Mouse (Mus musculus) telencephalon, adult 2 months (tissue): ENCODE results near the gene 1190002N15Rik.
A peak's percentile ranks its signal among the peaks of the same experiment; 100 is the strongest.

Source experiments
- DNase-seq: peaks from one replicate; pipeline ENCODE4 v3.0.0-alpha.2; 2011; ENCODE audit warnings: low read depth, low spot score

1190002N15Rik gene

DNA sequence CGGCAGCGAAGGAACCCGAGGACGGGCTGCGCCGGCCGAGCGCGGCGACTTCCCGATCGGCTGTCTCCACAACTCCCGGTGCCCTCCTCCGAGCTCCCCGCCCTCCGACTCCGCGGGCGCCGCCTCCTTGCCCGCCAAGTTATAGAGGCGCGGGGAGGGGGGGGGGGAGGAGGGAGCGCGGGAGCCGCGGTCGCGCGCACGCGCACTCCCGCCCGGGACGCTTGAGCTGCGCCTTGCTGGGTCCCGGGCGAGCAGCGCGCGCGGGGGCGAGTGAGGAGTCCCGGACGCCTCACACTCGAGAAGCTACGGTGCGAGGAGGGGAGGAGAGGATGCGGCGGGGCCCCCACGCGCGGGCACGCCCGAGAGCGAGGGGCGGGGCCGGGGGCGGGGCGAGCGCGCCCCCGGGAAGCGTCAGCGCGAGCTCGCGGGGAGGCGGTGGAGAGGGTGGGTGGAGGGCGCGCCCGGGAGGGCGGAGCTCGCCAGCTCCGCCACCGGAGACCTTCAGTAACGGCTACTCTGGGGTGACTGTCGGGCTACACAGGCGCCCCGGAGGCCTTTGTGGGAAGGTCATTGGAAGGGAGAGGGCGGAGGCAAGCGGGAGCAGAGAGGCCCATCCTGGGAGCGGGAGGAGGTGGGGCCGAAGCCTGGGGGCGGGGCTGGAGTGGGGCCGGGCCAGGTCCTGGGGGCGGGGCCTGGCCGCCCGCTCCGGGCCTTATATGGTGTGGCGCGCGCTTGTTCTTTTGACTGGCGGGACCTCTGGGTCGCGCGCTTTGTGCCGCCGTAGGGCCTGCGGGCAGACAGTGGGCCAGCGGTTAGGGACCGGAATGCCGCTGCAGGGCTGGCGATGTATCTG lies at the start of gene 1190002N15Rik:
Gene 1190002N15Rik, minus strand, starts transcription at position 112 of the 853 bp plus-strand sequence.
- peak; percentile 81 for DNase-seq

DNA sequence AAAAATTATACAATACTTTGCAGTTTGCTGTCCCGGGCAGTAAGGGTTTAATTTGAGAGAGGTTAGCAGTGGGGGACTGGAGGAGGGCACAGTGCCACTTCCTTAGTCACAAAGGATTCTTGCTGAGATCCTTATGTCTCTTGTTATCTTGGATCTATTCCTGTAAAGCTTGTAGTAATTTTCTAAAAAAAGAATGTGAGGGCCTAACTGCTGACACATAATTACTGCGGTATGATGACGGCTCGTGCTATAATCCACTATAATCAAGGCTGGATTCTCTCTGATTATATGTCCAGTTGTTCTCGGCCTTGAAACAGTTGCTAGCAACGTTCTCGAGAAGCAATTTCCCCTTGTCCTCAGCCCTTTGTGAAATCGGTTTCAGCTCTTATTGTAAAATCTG lies 44.4 kb upstream of the 1190002N15Rik start:
- DNase-seq, result peak; percentile 17

DNA sequence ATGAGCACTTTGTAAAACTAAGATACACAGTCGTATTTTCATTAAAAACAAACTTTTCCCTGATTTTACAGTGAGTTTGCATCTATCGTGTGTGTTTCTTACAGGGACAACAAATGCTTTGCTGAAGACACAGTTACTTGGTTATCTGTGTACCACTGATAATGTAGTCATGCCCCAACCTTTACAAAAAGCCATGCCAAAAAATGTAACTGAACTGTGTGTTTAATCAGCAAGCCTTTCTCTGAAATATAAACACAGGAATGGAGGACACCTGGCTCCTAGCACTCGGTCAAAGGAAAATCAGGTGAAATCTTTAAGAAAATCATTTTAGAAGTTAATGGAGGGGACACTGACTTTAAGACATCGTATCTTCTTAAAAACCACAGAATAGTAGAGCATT lies 43.8 kb upstream of the 1190002N15Rik start:
- DNase-seq, result no peak

DNA sequence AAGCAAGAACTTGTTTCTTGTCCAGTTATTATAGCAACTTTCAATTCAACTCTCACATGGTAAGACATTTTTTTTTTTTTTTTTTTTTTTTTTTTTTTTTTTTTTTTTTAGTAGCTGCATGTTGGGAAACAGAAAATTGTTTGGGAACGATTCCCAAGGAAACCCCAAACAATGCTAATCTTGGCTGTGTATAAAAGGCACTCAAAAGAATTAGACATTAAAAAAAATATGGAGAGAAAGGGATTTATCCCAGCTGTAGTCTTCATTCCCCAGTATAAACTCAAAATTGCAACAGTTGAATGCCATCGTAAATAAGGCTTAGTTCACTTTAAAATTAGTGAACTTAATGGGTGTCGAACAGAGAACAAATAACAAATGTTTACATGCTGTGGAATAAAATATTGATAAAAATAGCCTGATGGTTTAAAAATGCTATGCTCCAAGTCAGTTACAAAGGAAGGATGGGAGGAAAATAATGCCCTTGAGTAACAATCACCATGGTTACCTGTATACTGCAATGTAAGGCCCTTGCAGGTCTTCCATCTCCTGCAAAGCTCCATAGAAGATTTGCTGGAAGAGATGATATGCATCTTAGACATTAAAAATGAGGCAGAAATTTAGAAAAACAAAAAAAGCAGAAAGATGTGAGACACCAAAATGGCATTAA lies 42.3 kb upstream of the 1190002N15Rik start:
- DNase-seq, result no peak

DNA sequence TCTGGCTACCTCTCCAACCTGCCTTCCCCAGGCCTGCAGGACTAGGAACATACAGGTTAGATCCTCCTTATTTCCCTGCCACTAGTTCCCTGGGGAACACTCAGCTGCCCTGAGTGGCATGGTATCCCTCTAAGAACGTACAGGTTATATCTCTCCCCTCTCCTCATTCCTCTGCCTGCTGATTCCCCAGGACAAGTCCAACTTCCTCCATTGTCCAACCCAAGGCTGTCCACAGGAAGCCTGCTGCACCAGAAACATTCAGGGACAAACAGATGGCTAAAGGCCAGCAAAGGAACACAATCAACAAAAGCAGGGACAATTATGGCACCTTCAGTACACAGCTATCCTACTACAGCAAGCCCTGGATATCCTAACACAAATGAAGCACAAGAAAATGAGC lies 33.9 kb upstream of the 1190002N15Rik start:
- DNase-seq, result no peak

DNA sequence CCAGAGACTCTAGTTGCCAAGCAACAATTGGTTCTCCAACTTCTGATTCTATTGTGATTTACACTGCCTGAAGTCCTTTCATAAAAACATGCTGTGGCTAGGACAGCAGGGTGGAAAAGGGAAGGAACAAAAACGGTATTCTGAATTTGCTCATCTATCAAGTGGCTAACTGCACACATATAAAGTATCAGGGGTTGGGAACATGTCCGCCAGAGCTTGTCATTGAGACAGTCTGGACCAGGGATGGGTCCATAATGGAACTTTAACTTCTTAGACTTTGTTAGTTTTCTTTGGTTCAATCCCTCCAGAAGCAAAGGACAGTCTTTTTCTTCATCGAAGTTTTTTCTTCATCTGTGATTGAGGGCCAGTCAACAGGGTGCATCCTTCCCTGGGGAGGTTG lies 30.5 kb upstream of the 1190002N15Rik start:
- no peak for DNase-seq

DNA sequence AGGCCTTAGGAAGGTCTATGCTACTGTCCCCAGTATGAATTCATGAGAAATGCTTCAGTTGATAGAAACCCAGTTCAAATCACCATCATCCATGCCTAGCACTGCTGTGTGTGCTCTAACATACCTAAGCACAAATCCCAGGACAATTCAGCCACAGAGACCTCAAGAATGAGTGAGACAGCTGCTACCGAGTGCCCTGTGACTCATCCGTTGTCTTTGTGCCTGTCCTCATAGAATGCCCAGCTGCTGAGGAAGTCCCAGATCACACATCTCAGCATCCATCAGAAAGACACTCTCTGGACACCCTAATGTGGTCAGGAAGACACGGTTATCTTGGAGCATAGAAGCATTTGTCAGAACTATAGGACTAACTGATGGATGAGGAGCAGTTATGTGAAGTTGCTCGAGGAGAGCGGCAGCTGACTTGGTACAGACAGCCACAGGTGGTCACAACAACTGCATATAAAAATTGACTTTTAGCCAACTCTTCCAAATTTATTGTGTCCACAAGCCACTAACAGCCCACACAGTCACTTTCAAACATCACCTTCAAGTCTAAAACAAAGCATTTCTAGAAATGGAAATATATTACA lies 29.9 kb upstream of the 1190002N15Rik start:
- DNase-seq, result no peak

DNA sequence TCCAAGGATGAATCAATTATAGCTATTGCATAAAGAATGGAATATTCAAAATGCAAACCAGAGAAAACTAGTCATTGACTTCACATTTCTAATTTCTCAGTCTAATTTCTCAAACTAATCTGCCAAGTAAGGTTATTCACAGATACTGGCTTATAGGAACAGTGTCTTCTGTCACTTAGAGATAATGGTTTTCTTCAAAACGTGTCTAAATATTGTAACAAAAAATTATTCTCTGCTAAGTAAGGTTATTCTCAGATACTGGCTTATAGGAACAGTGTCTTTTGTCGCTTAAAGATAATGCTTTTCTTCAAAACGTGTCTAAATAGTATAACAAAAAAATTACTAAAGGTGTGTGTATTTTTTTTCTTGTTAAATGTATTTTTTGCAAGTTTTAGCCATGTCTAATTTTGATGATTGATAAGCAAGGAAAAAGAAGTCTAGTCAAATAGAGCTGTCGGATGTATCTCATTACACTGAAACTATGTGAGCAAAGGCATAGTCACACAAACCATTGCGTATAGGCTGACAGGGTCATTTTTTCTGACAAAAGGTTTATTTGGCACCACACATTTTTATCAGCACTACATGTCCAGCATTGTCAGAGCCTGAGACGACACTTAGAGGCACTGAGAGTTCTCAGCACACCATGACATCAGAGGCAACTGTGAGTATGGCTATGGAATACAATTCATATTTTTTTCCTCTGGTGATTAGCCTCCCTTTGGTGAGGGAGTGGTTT lies 19.1 kb upstream of the 1190002N15Rik start:
- no peak for DNase-seq

DNA sequence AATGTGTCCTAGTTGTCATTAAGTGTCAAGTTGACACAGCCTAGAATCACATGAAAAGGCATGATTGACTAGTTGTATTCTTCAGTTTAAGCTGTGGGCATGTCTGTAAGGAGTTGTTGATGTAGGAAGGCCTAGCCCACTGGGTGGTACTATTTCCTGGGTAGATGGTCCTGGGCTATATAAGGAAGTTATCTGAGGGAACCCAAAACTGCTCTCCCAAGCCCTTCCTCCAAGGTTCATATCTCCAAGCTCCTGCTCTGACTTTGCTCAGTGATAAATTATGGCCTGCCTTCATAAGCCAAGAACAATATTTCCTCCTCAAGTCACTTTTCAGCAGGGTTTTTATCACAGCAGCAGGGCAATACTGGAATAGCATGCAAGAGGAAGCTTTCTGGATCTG lies 18.4 kb upstream of the 1190002N15Rik start:
- no peak for DNase-seq

DNA sequence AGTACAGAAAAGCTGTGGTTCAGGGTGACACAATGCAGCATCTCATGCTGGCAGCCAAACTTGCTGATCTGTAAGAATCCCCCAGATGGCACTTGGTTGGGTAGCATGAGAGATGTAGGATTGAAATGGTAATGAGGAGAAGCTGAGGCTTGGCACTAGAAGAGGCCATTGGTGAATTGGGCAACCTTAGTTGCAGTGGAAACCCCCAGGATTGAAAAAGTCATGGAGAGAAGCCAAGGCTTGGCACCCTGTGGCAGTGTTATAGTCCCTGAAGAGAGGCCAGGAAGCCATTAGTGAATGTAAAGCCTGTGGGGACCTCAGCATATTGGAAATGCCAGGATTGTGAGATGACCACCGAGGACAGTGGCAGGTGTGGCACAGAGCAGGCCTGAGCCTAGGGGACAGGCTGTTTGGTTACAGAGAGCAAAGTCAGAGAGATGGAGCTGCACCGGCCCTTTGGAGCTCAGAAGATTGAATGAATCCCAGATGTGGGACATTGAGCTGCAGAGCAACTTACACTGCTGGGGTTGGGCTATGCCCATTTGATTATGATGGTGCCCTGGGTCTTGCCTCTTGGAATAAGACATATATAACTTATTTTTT lies 12.7 kb upstream of the 1190002N15Rik start:
- DNase-seq, result no peak

DNA sequence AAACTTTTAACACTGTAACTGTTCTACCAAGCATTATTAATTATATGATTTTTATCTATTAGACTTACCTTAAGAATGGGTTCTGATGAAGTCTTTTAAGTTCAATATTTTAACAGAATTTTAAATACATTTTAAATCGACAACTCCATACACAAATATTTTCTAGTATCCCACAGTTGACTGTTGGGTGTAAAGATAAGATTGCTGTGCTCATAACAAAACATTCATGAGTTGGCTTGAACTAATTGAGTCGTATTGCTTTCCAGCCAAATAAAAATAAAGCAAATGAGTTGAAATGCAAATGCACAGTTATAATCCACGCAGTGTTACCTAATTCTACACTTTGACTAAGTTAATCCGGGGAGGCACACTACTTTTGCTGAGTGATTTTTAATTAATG lies 6.0 kb upstream of the 1190002N15Rik start:
- no peak for DNase-seq

DNA sequence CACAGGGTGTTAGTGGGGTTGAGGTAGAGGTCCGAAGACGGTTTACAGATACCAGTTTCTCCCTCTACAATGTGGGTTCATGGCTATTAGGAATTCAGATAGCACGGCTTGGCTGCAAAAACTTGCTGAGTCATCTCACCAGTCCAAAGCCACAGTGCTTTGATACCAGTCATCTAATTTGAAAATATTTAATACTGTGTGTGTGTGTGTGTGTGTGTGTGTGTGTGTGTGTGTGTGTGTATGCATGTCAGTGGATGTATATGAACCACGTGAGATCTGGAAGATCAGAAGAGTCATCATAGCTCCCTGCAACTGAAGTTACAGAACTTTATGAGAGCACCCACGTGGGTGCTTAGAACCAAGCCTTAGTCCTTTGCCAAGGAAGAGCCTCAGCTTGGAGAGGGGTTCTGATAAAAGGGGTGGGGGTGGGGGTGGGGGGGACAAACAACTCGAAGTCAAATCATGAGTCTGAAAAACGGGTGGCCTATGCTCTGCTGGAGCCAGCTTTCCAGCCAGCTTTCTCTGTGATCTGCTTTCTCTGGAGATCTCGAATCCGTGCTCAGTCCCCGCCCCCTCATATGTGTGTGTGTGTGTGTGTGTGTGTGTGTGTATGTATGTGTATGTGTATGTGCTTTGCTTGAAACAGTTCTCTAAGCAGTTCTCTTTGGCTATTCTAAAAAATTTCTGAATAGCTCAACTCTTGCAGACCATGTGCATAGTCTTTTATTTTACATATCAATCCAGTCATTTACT lies 2.6 kb upstream of the 1190002N15Rik start:
- DNase-seq, result no peak

DNA sequence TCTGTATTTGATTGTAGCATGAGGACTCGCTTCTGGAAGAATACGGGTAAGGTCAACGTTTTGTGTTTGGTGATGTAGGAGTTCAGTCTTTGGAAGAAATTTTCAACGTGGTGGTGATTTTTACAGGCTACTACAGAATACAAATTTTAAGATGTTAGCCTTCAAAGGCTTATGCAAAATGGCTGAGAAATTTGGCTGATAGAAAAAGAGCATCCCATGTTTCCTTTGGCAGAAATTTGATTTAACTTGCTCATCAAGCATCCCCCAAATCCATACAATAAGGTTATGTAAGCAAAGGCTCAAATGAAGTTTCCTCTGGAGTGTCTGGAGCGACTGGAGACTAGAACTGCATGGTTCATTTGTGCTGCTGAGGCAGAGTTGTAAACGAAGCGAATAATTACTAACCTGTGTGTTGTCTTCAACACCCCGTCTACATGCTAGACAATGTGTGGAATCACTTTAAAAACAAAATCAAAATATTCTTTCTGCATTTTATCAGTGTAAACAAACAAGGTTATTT lies 1.5 kb upstream of the 1190002N15Rik start:
- no peak for DNase-seq

DNA sequence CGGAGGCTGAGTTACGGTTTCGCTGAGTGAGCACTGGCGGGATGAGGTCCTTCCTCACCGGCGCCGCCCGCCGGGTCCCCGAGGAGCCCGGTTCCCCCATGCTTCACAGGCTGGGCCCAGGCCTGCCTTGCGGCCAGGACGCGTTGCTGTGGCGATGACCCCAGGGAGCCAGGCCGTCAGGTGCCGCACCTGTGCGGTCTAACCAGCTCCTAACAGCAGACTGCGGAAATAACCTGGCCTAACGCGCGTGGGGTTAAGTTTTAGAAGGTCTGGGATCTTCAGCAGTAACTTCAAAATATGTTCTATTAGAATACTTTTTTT lies 902 bp upstream of the 1190002N15Rik start:
- no peak for DNase-seq

DNA sequence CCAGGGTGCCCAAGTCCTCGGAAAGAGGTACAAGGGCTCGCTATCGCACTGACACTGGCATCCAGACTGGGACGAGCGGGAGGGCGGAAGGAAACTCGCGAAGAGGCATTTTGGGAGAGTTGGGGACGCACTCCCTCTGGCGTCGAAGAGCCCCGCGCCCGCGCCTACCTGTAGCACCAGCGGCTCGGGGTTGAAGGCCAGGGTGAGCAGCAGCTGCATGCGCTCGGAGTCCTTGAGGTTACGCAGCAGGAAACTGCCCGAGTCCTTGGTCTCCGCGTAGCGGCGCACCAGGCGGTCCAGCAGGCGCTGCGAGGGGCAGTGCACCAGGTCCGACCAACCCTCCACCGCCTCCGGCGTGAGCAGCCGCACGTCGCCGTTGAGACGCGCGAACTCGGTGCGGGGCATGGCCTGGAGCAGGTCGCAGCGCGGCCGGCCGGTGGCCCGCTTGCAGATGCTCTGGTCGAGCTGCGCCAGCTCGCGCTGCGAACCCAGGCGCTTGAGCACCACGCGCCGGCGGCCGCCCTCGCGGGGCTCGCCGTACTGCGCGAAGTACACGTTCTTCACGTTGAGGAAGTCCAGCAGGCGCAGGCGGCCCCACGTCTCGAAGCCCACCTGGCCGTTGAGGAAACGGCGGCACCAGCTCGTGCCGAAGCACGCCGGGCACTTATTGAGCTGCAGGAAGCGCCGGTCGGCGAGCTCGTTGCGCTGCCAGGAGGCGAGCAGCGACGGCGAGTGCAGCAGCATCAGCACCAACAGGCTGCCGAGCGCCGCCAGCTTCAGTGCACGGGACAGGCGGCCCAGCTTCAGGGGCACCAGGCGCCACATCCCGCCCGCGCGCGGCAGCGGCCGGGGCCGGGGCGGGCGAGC lies 597 bp downstream of the 1190002N15Rik start:
- DNase-seq, result no peak

DNA sequence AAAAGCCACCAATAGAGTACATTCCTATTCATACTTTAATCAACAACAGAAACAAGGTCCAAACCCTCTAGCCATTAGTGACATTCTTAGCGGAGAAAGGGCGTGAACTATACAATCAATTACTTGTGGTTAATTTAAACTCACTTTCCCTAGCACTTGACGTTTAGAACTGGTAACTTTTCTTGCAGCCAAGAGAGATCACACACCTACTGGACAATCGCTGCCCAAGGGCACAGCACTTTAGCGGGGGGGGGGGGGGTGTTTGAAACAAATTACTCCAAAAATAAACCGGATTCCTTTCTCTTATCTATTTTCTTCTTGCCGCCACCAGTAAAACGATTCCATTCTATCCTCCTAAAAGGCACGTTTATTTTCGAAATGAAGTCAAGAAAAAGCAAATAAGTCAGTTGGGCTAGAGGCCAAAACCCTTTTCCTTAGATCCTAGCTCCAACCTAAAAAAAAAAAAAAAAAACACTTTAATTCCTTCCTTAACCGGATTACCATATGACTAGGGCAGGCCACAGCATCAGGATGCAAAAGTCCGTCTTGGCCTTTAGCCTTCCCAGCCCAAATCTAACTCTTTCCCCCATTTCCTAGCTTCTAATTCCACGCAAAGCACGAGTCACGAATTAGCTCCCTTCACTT lies 1.5 kb downstream of the 1190002N15Rik start:
- no peak for DNase-seq

DNA sequence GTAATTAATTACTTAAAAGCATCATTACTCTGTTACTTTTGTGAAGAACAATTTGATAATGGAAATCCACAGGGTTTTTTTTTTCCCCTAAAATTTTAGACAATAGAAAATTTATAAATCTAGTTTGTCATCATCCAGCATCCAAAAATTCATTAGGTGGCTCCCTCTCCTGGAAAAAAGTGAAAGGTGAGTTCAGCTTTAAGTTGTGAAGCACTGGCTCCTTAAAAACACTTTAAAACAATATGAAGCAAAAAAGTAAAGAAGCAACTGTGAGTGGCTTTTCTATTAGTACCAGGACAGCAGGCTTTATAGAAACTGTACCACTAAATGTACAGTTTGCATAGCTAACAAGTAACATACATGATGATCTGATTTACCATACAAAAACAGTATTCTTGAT lies 3.1 kb downstream of the 1190002N15Rik start:
- no peak for DNase-seq

DNA sequence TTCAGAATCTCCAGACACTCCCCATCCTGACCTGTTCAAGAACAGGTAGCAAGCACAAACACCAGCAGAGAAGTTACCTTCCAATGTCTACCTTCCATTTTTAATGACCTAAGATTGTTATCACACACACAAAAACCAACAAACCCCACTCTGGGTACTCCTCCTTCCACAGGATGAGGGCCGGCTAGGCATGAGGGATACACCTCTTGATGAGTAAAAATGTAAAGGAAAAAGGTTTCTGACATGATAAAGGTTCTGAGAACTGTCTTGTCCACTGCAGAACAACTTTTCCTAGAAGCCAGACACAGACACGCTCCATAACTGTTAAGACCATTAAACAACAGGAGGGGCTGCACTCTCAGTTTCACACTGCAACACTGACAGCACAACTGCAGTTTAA lies 3.7 kb downstream of the 1190002N15Rik start:
- DNase-seq, result no peak

DNA sequence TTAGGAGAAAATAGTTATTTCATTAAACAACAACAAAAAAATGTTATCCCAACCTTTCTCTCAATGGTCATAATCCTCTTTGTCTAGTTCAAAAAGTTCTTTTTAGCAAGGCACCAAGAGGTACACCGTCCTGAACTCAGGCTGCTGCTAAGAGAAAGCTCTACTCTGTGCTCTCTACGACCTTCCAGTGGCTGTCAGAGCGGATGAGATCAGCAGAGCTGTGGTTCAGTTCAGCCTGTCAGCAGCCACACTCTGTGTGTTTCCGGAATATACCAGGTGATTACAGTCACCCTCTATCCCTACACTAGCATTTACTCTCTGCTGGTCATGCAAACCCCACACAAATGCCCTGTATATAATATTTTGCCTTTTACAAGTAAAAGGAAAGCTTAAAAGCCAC lies 4.2 kb downstream of the 1190002N15Rik start:
- DNase-seq, result no peak
